Mouse (Mus musculus): Measurements from ENCODE around the gene Slc38a8.

Slc38a8 gene

GRCm38 (mm10) chr8:119487093-119487492 lies 14.4 kb downstream of the Slc38a8 start:
- no peak for DNase-seq (ENCODE audit: low spot score in 2 of 2)

- DNase-seq (ENCODE audit: low spot score in 2 of 2), result no peak
Observed at GRCm38 (mm10) chr8:119484145-119484896, 17.2 kb downstream of the Slc38a8 start.

- no peak for DNase-seq (ENCODE audit: low spot score in 2 of 2)
Observed at GRCm38 (mm10) chr8:119478684-119479083, 22.8 kb downstream of the Slc38a8 start.

GRCm38 (mm10) chr8:119468091-119468490 lies 33.4 kb downstream of the Slc38a8 start:
- no peak for DNase-seq (ENCODE audit: low spot score in 2 of 2)

DNA sequence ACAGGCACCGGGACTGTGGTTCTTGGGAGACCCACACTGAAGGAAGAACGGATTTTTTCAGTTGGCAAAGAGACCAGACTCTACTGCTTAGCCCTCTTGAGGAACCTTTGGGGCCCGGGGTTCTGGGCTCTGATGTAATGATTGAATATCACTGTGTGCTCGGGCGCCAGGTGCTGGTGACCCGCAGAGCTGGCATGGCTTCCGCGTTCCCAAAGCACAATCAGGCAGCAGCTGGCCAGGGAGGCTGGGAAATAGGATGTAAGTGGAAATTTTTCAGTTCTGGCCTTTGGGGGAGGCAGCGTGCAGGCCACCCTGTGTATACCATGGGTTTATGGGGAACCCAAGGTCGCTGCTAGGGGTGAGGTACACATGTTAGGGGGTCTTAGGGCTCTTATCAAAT lies 34.7 kb downstream of the Slc38a8 start:
- no peak for DNase-seq (ENCODE audit: low spot score in 2 of 2)

- DNase-seq (ENCODE audit: low spot score in 2 of 2), result no peak
Observed at GRCm38 (mm10) chr8:119466105-119466504, 35.4 kb downstream of the Slc38a8 start.

- DNase-seq (ENCODE audit: low spot score in 2 of 2), result no peak
Observed at GRCm38 (mm10) chr8:119463709-119464108, 37.8 kb downstream of the Slc38a8 start.

DNA sequence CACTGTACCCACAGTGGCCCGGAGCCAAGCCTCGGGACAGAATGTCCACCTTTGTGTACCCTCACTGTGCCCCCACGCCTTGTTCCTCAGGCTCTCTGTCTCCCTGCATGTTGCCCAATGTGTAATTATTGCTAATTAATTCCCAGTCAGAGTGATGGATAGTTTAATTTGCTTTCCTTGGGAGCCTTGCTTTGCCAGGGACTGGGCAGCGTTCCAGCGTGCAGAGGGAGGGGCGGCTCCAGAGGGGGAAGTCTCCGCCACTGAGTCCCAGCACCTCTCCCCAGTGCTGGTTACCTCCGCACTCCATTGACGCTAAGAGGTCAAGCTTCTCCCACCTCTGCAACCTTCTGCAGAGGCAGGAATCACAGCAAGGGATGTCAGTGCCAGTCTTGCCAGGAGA lies 40.1 kb downstream of the Slc38a8 start:
- DNase-seq (ENCODE audit: low spot score in 2 of 2), result no peak

GRCm38 (mm10) chr8:119459724-119460123 lies 41.8 kb downstream of the Slc38a8 start:
- DNase-seq (ENCODE audit: low spot score in 2 of 2), result no peak

DNA sequence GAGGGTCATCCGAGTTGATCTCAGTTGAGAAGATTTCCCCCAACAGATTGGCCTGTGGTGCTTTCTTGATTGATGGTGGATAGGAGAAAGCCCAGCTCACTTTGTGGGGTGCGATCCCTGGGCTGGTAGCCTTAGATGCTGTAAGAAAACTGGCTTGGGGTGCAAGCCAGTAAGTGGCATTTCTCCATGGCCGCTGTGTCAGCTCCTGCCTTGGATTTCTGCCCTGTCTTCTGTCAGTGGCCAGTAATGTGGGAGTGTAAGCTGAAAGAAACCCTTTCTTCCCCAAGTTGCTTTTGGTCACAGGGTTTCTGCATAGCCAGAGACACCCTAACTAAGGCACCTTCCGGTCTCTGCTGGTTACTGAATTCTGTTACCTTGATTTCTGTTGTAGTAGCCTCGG lies 45.5 kb downstream of the Slc38a8 start:
- no peak for DNase-seq (ENCODE audit: low spot score in 2 of 2)

DNA sequence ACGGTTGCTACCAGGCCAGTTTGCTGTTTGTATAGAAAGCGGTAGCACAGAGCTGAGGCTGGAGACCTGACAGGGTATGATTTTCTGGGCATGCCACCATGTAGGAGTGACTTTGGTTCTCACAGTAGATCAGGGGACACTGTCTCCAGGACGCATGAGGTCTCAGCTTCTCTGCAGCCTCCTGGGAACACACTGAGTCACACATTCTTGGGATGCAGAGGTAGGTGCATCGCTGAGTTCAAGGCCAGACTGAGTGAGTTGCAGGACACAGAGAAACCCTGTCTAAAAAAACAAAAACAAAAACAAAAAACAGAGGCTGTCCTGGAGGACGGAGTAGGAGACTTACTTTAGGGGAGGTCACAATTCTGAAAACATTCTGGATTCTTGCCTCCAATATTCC lies 48.6 kb downstream of the Slc38a8 start:
- no peak for DNase-seq (ENCODE audit: low spot score in 2 of 2)

DNA sequence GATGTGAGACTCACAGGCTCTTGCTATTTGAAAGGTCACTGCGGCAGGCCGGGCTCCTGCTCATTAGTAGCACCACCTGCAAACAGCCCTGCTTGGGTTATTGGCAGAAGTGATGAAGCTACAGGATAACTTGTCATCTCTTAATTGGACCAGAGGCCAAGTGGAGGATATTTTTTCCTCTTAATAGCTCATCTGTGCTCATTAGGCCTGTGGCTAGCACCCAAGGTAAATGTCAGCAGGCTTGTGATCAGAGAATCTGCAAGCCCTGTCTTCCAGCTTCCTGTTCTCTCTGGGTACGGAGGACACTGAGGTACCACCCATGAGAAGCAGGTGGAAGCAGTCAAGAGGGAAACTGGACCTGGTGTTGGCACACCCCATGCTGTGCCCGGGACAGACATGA lies 50.4 kb downstream of the Slc38a8 start:
- no peak for DNase-seq (ENCODE audit: low spot score in 2 of 2)

GRCm38 (mm10) chr8:119449627-119450026 lies 51.9 kb downstream of the Slc38a8 start:
- no peak for DNase-seq (ENCODE audit: low spot score in 2 of 2)

GRCm38 (mm10) chr8:119447781-119448170 lies 53.7 kb downstream of the Slc38a8 start:
- no peak for DNase-seq (ENCODE audit: low spot score in 2 of 2)

DNA sequence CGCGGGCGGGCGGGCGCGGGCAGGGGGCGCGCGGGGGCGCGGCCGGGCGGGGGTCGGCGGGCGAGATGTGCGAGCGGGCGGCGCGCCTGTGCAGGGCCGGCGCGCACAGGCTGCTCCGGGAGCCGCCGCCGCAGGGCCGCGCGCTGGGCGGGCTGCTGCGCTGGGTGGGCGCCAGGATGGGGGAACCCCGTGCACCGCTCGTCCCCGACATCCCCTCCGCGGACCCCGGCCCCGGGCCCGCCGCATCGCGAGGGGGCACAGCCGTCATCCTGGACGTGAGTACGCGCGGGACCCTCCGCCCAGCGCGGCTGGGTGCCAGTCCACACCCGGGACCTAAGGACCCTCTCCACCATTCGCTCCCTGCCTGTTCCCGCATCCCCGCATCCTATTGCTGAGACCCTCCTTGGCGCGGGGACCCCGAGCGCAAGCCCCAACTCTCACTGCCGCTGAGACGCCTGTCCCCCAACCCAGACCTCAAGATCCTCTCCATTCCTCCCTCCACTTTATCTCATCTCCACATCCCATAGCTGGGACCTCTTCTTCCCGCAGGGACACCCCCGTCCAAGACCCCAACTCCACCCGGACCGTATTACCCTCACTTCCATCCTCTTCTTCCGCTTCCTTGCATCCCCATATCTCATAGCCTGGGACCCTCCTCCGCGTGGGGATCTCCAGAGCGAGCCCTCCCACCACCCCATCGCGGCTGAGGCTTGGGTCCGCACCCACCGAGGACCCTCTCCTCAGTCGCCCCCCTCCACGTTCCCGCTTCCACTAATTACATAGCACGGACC lies 54.3 kb downstream of the Slc38a8 start:
- DNase-seq (ENCODE audit: low spot score in 2 of 2), result no peak

- peak; percentile 47 to 70 for DNase-seq (ENCODE audit: low spot score in 2 of 2)
Observed at GRCm38 (mm10) chr8:119446211-119446989, 55.1 kb downstream of the Slc38a8 start, which contains the start of gene Necab2. TSS of gene Necab2 (plus strand) at chr8:119446719.

DNA sequence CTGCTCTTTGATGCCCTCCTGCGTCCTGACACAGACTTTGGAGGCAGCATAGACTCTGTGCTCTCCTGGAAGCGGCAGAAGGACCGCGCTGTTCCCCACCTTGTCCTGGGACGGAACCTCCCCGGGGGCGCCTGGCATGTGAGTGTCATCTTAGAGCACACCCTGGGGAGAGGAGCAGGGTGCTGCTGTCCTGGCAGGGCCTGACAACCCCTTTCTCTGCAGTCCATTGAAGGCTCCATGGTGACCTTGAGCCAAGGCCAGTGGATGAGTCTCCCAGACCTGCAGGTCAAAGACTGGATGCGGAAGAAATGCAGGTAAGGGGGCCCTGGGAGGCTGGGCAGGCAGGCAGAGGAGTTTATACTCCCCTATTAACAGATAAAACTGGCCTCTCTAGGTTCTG lies 58.5 kb downstream of the Slc38a8 start:
- no peak for DNase-seq (ENCODE audit: low spot score in 2 of 2)

DNA sequence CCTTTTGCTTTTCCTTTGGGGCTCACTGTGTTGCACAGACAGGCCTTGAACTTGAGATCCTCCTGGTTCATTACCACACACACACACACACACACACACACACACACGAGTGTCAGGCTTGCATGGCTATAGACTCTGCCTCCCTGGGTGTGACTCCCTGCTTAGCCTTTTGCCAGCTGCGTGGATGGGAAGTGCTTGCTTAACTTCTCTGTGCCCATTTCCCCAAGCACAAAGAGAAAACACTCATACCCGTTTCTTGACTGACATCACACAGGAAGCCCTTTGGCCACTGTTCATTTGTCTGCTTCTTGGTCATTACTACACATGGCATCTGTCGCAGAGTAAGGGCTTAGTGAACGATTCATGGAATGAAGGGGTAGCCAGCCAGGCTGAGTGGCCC lies 59.5 kb downstream of the Slc38a8 start:
- DNase-seq (ENCODE audit: low spot score in 2 of 2), result no peak

GRCm38 (mm10) chr8:119440952-119441270 lies 60.6 kb downstream of the Slc38a8 start:
- no peak for DNase-seq (ENCODE audit: low spot score in 2 of 2)

DNA sequence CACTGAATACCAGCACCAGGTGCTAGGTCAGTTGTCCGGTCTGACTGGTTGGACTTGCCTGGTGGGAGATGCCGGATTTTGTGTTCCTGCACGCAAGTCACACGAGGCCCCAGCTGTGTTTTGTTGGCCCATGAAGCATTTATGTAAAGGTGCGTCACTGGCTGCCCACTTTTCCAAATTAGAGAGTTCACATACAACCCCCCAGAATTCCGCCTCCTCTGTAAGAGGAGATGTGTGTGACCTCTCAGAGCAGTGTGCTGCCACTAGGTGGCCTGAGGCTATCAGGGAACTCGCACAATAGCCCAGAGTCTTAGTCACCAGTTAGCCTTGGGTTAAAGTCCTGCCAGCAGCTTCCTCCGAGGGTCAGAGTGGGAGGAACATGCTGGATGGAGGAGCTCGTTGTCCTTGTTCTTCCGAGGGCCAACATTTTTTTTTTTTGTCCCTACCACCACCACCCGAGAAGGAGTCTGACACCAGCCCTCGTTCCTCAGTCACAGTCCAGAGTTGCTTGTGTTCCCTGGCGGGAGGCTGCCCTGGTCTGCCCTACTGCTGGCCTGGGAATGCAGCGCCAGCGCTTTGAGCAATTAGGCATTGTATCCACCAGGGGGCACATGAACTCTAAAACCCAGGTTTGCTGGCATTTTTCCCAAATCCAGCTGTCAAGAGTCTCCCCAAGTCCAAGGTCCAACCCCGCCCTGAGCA lies 61.1 kb downstream of the Slc38a8 start:
- DNase-seq (ENCODE audit: low spot score in 2 of 2), result peak in 1 of 2 experiments; percentile 31

GRCm38 (mm10) chr8:119439893-119440249 lies 61.6 kb downstream of the Slc38a8 start:
- DNase-seq (ENCODE audit: low spot score in 2 of 2), result no peak

GRCm38 (mm10) chr8:119439424-119439823 lies 62.1 kb downstream of the Slc38a8 start:
- DNase-seq (ENCODE audit: low spot score in 2 of 2), result no peak
